Mouse (Mus musculus): ENCODE results near the gene Borcs6. TPM values are rescaled to one million over a fixed set of nuclear protein-coding genes. Genes with fewer than 3 reads are reported as not detected.

Borcs6 gene
- polyA plus RNA-seq, 1 experiment from 2014 or later = 5.9 TPM

Other genes with a start within 250 kb of the Borcs6 start
- 56.5 and 57.4 TPM in 2 replicates for gene Ndel1, start 187.9 kb upstream of the Borcs6 start, polyA plus RNA-seq (2016; fragmentation: Nextera tagmentation; extraction: Ambion mirVana)
- not detected in 2 replicates for gene Rnf222, start 171.2 kb upstream of the Borcs6 start, polyA plus RNA-seq (2016; fragmentation: Nextera tagmentation; extraction: Ambion mirVana)
- gene Rpl26, start 158.1 kb upstream of the Borcs6 start, polyA plus RNA-seq (2016; fragmentation: Nextera tagmentation; extraction: Ambion mirVana) = 1,085 and 1,128 TPM in 2 replicates
- not detected in 2 replicates for gene Odf4, start 132.6 kb upstream of the Borcs6 start, polyA plus RNA-seq (2016; fragmentation: Nextera tagmentation; extraction: Ambion mirVana)
- gene Arhgef15, start 102.2 kb upstream of the Borcs6 start, polyA plus RNA-seq (2016; fragmentation: Nextera tagmentation; extraction: Ambion mirVana) = 8.9 and 9.2 TPM in 2 replicates
- 2.4 and 2.7 TPM in 2 replicates for gene Slc25a35, start 91.6 kb upstream of the Borcs6 start, polyA plus RNA-seq (2016; fragmentation: Nextera tagmentation; extraction: Ambion mirVana)
- gene Rangrf, start 84.5 kb upstream of the Borcs6 start, polyA plus RNA-seq (2016; fragmentation: Nextera tagmentation; extraction: Ambion mirVana) = 87.7 and 93.0 TPM in 2 replicates
- 70.1 and 71.9 TPM in 2 replicates for gene Pfas, start 51.3 kb upstream of the Borcs6 start, polyA plus RNA-seq (2016; fragmentation: Nextera tagmentation; extraction: Ambion mirVana)
- 100 and 103 TPM in 2 replicates for gene Ctc1, start 43.8 kb upstream of the Borcs6 start, polyA plus RNA-seq (2016; fragmentation: Nextera tagmentation; extraction: Ambion mirVana)
- gene Aurkb, start 14.1 kb upstream of the Borcs6 start, polyA plus RNA-seq (2016; fragmentation: Nextera tagmentation; extraction: Ambion mirVana) = 215 and 218 TPM in 2 replicates
- 41.0 and 44.5 TPM in 2 replicates for gene Tmem107, start 11.1 kb downstream of the Borcs6 start, polyA plus RNA-seq (2016; fragmentation: Nextera tagmentation; extraction: Ambion mirVana)
- 60.9 and 70.0 TPM in 2 replicates for gene Vamp2, start 28.8 kb downstream of the Borcs6 start, polyA plus RNA-seq (2016; fragmentation: Nextera tagmentation; extraction: Ambion mirVana)
- gene Per1, start 35.5 kb downstream of the Borcs6 start, polyA plus RNA-seq (2016; fragmentation: Nextera tagmentation; extraction: Ambion mirVana) = 6.1 and 7.3 TPM in 2 replicates
- 0.16 and 0.36 TPM in 2 replicates for gene Hes7, start 60.7 kb downstream of the Borcs6 start, polyA plus RNA-seq (2016; fragmentation: Nextera tagmentation; extraction: Ambion mirVana)
- gene 9130213A22Rik, start 62.9 kb downstream of the Borcs6 start, polyA plus RNA-seq (2016; fragmentation: Nextera tagmentation; extraction: Ambion mirVana) = 0.12 TPM in 1 of 2 replicates, not detected in the other
- gene Aloxe3, start 66.2 kb downstream of the Borcs6 start, polyA plus RNA-seq (2016; fragmentation: Nextera tagmentation; extraction: Ambion mirVana) = 0.04 and 0.19 TPM in 2 replicates
- 0.27 TPM in 1 of 2 replicates, not detected in the other for gene Alox12b, start 97.3 kb downstream of the Borcs6 start, polyA plus RNA-seq (2016; fragmentation: Nextera tagmentation; extraction: Ambion mirVana)
- 0.09 and 0.13 TPM in 2 replicates for gene Alox8, start 138.1 kb downstream of the Borcs6 start, polyA plus RNA-seq (2016; fragmentation: Nextera tagmentation; extraction: Ambion mirVana)
- gene Gucy2e, start 177.3 kb downstream of the Borcs6 start, polyA plus RNA-seq (2016; fragmentation: Nextera tagmentation; extraction: Ambion mirVana) = not detected in 2 replicates